Mouse (Mus musculus): ENCODE data around the gene Cdkn2aipnl.

The Cdkn2aipnl gene

GRCm38 (mm10) chr11:51946144-51946543 lies 21.3 kb upstream of the Cdkn2aipnl start:
- no peak for DNase-seq (ENCODE audit: low spot score in 2 of 2)

DNA sequence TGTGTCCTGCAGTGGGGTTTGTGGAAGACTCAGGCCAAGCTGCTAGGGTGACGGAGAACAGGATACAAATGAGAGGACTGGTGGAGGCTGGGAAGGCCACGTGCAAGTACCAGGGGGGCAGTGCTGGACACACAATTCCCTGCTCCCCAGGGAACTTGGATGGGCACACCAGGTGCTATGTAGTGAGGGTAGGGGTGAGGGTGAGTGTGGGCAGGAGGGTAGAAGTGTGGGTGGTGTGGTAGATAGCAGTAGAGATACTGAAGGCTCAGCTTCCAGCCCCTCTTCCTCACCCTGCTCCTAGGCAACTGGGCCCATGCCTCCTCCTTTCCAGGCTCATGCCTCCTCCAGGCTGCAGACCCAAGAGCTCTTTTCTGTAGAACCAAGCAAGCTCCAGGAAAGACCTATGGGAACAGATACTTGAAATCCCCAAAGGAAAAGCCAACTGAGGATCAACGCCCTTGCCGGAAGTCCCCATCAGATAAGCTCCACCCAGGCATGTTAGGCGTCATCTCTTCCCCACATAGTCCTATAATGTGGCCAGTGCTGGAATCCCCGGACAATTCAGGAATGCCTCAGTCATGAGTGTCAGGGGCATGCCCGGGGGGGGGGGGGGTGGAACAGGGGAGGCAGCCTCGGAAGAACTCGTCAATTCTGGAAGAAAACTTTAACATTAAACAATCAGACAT lies 18.2 kb upstream of the Cdkn2aipnl start:
- DNase-seq (ENCODE audit: low spot score in 2 of 2): no peak

GRCm38 (mm10) chr11:51949919-51950318 lies 17.5 kb upstream of the Cdkn2aipnl start:
- no peak for DNase-seq (ENCODE audit: low spot score in 2 of 2)

GRCm38 (mm10) chr11:51951861-51952420 lies 15.5 kb upstream of the Cdkn2aipnl start:
- no peak for DNase-seq (ENCODE audit: low spot score in 2 of 2)

DNA sequence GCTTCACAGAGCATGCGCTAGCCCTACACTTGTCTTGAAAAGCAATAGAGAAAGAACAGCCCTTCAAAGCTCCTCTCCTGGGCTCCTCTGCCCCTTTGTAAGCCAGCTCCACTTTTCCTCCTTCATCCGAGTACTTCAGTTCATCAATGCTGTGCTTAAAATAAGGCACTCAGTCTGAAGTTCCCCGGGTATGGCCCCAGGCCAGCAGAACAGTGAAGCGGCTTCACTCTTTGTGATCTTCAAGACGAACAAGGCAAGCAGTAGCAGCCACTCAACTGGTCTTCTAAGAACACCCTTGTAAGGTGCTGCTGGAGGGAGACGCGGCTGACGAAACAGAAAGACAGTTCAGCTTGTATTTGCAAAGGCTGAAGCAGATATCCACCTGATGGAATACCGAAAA lies 11.3 kb upstream of the Cdkn2aipnl start:
- no peak for DNase-seq (ENCODE audit: low spot score in 2 of 2)

- no peak for DNase-seq (ENCODE audit: low spot score in 2 of 2)
Measured at GRCm38 (mm10) chr11:51957760-51958159, 9.7 kb upstream of the Cdkn2aipnl start.

GRCm38 (mm10) chr11:51959511-51959910 lies 8.0 kb upstream of the Cdkn2aipnl start:
- DNase-seq (ENCODE audit: low spot score in 2 of 2): no peak

DNA sequence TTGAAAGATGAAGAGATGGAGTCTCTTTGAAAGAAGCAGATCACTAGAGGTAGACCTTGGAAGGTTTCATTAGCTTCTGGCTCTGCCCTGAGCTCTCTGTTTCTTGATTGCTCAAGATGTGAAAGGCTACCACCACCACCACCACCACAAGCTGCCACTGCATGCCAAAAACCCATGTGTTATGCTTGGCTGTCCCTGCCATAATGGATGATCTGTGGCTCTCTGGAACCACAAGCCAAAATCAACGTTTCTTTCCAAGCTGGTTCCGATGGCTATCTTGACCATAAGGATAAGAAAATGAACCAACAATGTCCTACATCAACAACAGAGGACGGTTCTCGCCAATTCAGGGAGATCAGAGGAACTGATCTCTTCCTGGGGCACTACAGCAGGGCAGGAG lies 7.4 kb upstream of the Cdkn2aipnl start:
- no peak for DNase-seq (ENCODE audit: low spot score in 2 of 2)

- DNase-seq (ENCODE audit: low spot score in 2 of 2): peak in 1 of 2 experiments; percentile 22
Measured at GRCm38 (mm10) chr11:51960967-51961471, 6.4 kb upstream of the Cdkn2aipnl start.

DNA sequence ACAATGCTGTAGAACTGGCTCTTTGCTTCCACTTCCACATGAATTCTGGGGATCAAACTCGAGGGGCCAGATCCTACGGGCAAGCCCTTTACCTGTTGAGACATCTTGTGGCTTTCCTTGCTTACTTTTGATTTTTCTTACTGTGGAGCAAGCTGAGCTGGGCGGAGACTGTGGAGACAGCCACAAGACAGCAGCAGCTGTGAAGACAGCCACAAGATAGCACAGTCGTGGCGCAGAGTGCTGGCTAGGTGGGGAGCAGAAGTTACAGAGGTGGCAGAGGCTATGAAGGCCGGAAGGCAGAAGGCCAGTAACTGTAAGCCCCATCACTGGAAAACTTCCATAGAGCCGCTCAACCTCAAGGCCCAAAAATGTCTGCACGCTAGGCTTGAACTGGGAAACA lies 5.7 kb upstream of the Cdkn2aipnl start:
- no peak for DNase-seq (ENCODE audit: low spot score in 2 of 2)

DNA sequence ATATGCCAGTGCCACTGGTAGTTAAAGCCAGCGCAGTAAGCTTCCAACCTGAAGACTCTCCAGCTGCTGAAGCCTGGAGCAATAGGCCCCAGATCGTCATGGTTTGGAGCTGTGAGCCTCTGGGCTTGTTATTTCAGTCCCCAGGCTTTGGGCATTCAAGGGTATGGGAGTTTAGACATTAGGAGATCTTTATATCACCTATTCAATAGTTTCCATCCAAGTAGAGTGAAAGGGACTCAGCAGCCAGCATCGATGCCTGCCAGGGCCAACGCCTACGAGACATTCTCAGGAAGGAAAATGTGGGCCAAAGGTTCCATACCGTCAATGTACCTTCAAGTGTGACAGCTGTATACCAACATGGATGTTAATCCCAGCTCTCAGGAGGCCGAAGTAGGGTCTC lies 5.2 kb upstream of the Cdkn2aipnl start:
- DNase-seq (ENCODE audit: low spot score in 2 of 2): no peak

- DNase-seq (ENCODE audit: low spot score in 2 of 2): no peak
Measured at GRCm38 (mm10) chr11:51966651-51967050, 810 bp upstream of the Cdkn2aipnl start.

DNA sequence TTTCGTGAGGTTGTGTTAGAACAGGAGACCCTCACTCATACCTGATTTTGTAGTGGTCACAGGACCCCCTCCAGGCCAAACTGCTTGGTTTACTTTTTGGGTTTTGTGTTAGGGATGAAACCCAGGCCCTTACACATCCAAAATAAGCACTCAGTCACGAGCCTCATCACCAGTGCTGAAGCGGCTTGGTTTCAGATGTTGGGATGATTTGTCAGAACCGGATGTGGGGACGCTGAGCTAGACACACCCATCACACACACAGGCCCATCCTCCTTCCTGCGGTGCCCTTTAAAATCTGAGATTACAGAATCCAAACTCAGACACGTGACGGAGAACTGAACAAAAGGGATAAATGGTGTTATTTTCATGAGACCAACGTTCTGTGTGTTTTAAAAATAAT lies 1.4 kb downstream of the Cdkn2aipnl start:
- DNase-seq (ENCODE audit: low spot score in 2 of 2): no peak

DNA sequence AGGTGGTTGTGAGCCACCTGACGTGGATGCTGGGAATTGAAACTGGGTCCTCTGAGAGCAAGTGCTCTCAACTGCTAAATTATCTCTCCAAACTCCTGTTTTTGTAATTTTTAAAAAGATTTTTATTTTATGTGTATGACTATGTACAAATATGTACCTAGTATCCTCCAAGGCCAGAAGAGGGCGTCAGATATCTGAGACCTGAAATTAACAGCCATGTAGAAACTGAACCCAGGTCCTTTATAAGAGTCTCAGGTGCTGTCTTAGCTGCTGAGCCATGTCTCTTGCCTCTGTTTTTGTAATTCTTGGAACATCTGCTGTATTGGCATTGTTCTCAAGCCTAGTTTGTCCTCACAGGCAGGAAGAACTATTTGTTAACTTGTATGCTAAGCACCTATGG lies 2.0 kb downstream of the Cdkn2aipnl start:
- no peak for DNase-seq (ENCODE audit: low spot score in 2 of 2)

DNA sequence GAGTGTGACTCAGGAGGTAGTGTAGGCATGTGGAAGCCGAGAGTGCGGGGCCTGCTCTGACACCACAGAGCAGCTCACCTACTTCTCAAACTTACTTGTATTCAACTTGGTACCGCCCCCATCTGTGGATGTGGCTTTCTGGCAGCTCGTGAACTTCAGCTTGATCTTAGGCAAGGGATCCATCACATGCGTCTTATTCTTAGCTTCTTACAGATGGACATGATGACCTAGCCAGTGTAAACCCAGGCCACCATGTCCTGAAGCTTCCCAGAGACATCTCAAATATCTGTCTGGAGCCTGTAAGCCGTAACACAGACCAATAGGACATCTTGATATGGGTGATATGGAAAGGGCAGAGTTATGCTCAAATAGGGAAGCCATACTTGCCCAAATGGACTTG lies 4.2 kb downstream of the Cdkn2aipnl start:
- DNase-seq (ENCODE audit: low spot score in 2 of 2): no peak

DNA sequence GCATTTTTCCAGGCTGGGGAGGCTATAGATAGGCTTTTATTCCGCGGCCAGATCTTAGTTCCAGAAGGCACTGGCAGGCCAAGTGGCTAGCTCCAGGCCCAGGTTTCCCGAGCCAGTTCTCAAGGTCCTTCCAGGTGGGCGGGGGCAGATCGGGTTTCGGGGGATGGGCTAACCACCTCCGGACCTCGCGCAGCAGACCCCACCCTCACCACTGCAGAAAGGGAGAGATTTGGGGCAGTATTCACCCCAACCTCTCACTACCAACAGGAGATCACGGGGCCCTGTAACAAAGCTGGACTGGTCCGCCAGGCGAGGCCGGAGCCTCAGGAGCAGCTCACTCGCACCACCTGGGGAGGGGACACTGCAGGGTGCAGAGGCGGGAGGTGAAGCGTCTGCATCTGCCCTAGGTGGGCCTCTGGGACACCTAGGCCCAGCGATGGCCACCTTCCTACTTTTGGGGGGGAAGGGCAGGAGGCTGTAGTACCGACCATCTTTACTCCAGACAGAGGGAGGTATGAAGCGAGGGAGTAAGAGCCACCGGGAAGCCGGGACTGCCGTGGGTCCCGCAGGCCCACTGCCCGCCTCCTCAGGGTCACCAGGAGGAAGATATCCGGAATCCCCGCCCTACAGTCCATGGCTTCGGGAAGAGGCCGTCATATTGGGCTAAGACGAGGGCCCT lies 32.3 kb downstream of the Cdkn2aipnl start:
- DNase-seq (ENCODE audit: low spot score in 2 of 2): peak; percentile 31 to 39

DNA sequence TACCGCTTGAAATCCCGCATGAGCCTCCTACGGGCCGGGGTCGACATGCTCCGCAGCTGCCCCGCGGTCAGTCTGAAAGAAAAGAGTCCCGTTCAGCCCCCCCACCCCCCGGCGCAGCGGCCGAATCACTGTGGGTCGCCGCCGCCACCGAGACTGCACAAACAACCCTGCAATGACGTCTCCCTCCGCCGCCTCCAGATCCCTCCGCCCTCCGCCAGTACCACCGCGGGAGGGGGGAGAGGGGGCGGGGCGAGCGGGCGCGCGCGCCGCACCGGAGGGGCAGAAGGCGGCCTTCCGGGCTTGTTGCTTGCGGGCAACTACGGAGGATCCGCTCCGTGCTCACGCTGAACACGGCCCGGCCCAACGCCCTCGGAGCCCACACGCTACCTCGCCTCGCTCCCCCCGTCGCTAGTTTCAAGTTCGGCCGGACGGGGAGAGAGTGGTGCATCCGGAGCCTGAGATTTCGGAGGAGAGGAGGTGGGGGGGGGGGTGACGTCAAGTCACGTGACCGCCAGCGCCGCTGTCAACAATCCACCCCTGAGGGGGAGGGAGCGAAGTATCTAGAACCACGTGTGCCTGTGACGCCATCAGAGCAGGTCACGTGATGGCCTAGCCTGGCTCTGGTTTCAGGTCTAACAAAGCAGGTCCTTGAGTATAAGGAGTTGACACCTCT lies 33.0 kb downstream of the Cdkn2aipnl start, which contains the start of gene Ube2b:
TSS of gene Ube2b (minus strand) at position 473 of the 673 bp plus-strand sequence.
- peak; percentile 97 to 98 for DNase-seq (ENCODE audit: low spot score in 2 of 2)

DNA sequence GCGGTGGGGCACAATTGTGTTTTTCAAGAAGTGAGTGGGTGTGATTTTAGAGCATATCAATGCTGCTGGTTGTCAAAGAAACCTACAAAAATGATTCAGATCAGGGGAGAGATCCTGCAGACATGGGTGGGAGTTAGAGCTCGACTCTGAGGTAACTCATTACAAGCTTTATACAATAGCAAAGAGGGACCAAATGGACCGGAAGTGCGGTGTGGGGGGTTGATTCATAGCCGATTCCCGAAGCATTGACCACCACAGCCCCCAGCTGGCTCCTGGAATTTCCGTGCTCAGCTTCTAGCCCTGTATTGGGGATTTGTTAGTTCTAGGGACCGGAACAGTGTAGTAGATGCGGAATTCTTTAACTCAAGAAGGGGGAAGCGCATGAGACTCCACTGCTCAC lies 33.9 kb downstream of the Cdkn2aipnl start:
- no peak for DNase-seq (ENCODE audit: low spot score in 2 of 2)

DNA sequence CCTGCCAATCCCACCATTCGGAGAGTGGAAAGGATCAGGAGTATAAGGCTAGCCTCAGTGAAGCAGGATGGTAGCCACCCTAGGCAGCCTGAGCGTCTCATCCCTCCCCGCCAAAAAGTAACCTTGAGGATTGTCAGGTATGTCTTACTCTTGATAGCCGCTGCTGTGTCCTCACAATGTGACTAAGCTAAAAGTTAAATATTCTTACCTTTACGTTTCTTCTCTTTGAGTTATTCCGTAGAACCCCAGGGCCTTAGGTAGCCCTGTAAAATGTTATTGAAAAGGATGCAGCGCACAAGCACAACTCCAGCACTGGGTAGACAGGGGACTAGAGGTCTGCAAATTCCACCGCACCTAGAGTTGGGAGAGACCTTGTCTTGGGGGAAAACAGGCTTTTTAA lies 34.4 kb downstream of the Cdkn2aipnl start:
- DNase-seq (ENCODE audit: low spot score in 2 of 2): no peak

DNA sequence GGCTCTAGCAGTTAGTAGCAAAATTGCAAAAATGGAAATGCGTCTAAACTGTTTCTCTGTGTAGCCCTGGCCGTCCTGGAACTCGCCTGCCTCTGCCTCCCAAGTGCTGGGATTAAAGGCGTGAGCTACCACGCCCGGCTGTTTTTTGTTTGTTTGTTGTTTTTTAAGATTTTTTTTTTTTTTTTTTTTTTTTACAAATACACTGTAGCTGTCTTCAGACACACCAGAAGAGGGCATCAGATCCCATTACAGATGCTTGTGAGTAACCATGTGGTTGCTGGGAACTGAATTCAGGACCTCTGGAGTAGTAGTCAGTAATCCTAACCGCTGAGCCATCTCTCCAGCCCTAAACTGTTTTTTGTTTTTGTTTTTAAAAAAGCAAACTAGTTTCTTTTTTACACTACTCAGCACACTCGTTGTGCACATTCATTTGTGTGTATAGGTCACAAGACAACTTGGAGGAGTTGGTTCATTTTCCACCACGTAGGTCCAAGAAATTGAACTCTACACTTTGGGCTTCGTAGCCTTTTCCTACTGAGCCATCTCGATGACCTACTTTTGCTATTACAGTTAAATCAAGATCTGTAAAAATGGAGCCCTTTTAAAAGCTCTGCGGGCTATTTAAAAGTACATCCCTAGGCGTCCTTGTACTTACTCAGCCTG lies 35.5 kb downstream of the Cdkn2aipnl start:
- DNase-seq (ENCODE audit: low spot score in 2 of 2): no peak

DNA sequence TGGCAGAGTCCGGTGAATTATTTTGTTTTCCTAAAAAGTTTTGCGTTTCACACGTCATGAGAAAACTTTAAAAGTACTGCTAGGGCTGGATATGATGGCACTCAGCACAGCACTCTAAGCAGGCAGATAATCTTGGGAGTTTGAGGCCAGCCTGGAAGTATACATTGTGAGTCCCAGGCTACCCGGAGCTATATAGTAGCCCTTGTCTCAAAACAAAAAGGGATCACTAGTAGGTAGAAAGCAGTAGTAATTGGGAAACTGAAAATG lies 36.0 kb downstream of the Cdkn2aipnl start:
- no peak for DNase-seq (ENCODE audit: low spot score in 2 of 2)
